Mouse (Mus musculus) erythroblast, adult 5-6 weeks (primary cell): Measurements from ENCODE around the gene Hoxb5. TPM values are rescaled to one million over a fixed set of nuclear protein-coding genes. Genes with fewer than 3 reads are reported as not detected.

Source experiments
- ATAC-seq: replicated peaks from 2 replicates; pipeline ENCODE4 v1.8.0; 2016; ENCODE audit warnings: moderate number of reproducible peaks, mild to moderate bottlenecking, moderate TSS enrichment, inconsistent platforms; ENCODE audit not compliant: poor library complexity, low FRiP score, severe bottlenecking
- total RNA-seq, 2 experiments: library from RNA; stranded (forward) in 1 of 2; stranded (reverse) in 1 of 2; fragments of 150-400 nt in 1 of 2; fragments of 200-764, 138-1000 nt in 1 of 2; gene quantifications; 2 replicates each; pipeline versions ENCODE4 v1.2.3 to v1.2.4; 2015 to 2017; ENCODE audit warnings: low replicate concordance in 2 of 2

Hoxb5 gene
- total RNA-seq, 2 experiments from 2014 or later, result not detected

GRCm38 (mm10) chr11:96313806-96314428 lies 10.8 kb downstream of the Hoxb5 start:
- no peak for ATAC-seq

GRCm38 (mm10) chr11:96314671-96315343 lies 11.7 kb downstream of the Hoxb5 start:
- no peak for ATAC-seq

- ATAC-seq, result no peak
Observed at GRCm38 (mm10) chr11:96315344-96315681, 12.2 kb downstream of the Hoxb5 start.

GRCm38 (mm10) chr11:96316696-96317607 lies 13.8 kb downstream of the Hoxb5 start:
- ATAC-seq, result no peak

GRCm38 (mm10) chr11:96317608-96318367 lies 14.7 kb downstream of the Hoxb5 start, which contains the start of gene Hoxb4:
TSS of gene Hoxb4 (plus strand) at chr11:96318267.
- no peak for ATAC-seq

- ATAC-seq, result no peak
Observed at GRCm38 (mm10) chr11:96318368-96319070, 15.4 kb downstream of the Hoxb5 start.

- ATAC-seq, result no peak
Observed at GRCm38 (mm10) chr11:96319071-96319902, 16.2 kb downstream of the Hoxb5 start.

- ATAC-seq, result no peak
Observed at GRCm38 (mm10) chr11:96319910-96320309, 16.8 kb downstream of the Hoxb5 start.

- ATAC-seq, result no peak
Observed at GRCm38 (mm10) chr11:96320688-96321087, 17.6 kb downstream of the Hoxb5 start.

GRCm38 (mm10) chr11:96321846-96322245 lies 18.7 kb downstream of the Hoxb5 start:
- ATAC-seq, result no peak

GRCm38 (mm10) chr11:96322738-96323137 lies 19.6 kb downstream of the Hoxb5 start:
- no peak for ATAC-seq

GRCm38 (mm10) chr11:96323154-96323553 lies 20.0 kb downstream of the Hoxb5 start, which contains the start of gene Hoxb3:
TSS of gene Hoxb3 (plus strand) at chr11:96323326.
- ATAC-seq, result no peak

GRCm38 (mm10) chr11:96324125-96324524 lies 21.0 kb downstream of the Hoxb5 start:
- no peak for ATAC-seq

GRCm38 (mm10) chr11:96324965-96325364 lies 21.8 kb downstream of the Hoxb5 start:
- ATAC-seq, result no peak

- no peak for ATAC-seq
Observed at GRCm38 (mm10) chr11:96325747-96326212, 22.6 kb downstream of the Hoxb5 start.

GRCm38 (mm10) chr11:96326705-96327104 lies 23.6 kb downstream of the Hoxb5 start:
- no peak for ATAC-seq

- no peak for ATAC-seq
Observed at GRCm38 (mm10) chr11:96327122-96327521, 24.0 kb downstream of the Hoxb5 start.

- no peak for ATAC-seq
Observed at GRCm38 (mm10) chr11:96327750-96328149, 24.6 kb downstream of the Hoxb5 start.
